9 mouse cellular contexts compared by ENCODE assay signal in genomic region chr3:126612748-126613509, GRCm38 (mm10). TPM values are rescaled to one million over a fixed set of nuclear protein-coding genes. Genes with fewer than 3 reads are reported as not detected.
DNase-seq lines count a peak whose midpoint lies in the region; ATAC-seq and TF ChIP-seq lines count a peak whose summit lies in the region.
"Had no signal": no experiment of that assay in that cellular context is flagged by ENCODE, and none has a peak within 500 bp of the region (broad histone marks: within the 10 kb centered on the region; RNA-seq: fewer than 3 reads in every experiment).

No protein-coding gene starts in this region.

- no peaks in the 10 kb centered on the region for H3K9me3 ChIP-seq in lung, postnatal 0 days (ENCODE audit: low read length)
- H3K9me3 ChIP-seq: hindbrain, embryonic 12.5 days had no signal

- intact Hi-C loops in left cerebral cortex, postnatal 36 days (cut with DNase I): no loop called here

- no peak overlapping the region for H3K27ac ChIP-seq in lung, postnatal 0 days (ENCODE audit: low read length)
- H3K27ac ChIP-seq: hindbrain, embryonic 12.5 days had no signal

- H3K36me3 ChIP-seq in lung, postnatal 0 days (ENCODE audit: insufficient read depth, low read length): no peaks in the 10 kb centered on the region
- H3K36me3 ChIP-seq: hindbrain, embryonic 12.5 days had no signal

- no peak for ATAC-seq in lung, postnatal 0 days
- peak; percentile 60 for ATAC-seq in megakaryocyte progenitor cell, adult 5-6 weeks (replicated peaks; ENCODE audit: poor library complexity)
- no peak for ATAC-seq in inflammation-experienced regulatory T-cells, adult 6 months

- peaks cover 29% of the 10 kb centered on the region for H3K4me1 ChIP-seq in lung, postnatal 0 days (ENCODE audit: insufficient read depth, low read depth, low read length)
- H3K4me1 ChIP-seq: hindbrain, embryonic 12.5 days had no signal

- no peaks in the 10 kb centered on the region for H3K27me3 ChIP-seq in lung, postnatal 0 days (replicated peaks; ENCODE audit: insufficient read depth, low read length)
- H3K27me3 ChIP-seq: hindbrain, embryonic 12.5 days had no signal

- no peak for TF ChIP-seq CTCF in lung, postnatal 0 days (IDR thresholded peaks at IDR 0.05)

- WGBS in lung, postnatal 0 days: 65% methylated on average over 4 of the region's 4 CpGs

- no peak for TF ChIP-seq EP300 in lung, postnatal 0 days (IDR thresholded peaks at IDR 0.05)

- H3K9ac ChIP-seq in lung, postnatal 0 days (replicated peaks; ENCODE audit: low read depth): no peak overlapping the region
- H3K9ac ChIP-seq: hindbrain, embryonic 12.5 days had no signal

- H3K4me3 ChIP-seq in lung, postnatal 0 days (ENCODE audit: low read depth, low read length): no peak overlapping the region
- H3K4me3 ChIP-seq: hindbrain, embryonic 12.5 days had no signal

- peak; percentile 49 to 63 for DNase-seq in cerebellum, adult 18-20 months
- no peak for DNase-seq in cerebellum, adult 8-10 months
- peak; percentile 50 for DNase-seq in lung, postnatal 0 days (ENCODE audit: low spot score)
- no peak for DNase-seq in lung, postnatal 10 days
- DNase-seq in brain, adult 2 months (ENCODE audit: low read depth, low spot score): peak; percentile 93
- DNase-seq in left cerebral cortex, postnatal 36 days (ENCODE audit: low spot score in 2 of 2): no peak

- H3K4me2 ChIP-seq in lung, postnatal 0 days (replicated peaks; ENCODE audit: low read depth, low read length): no peak overlapping the region
- H3K4me2 ChIP-seq: hindbrain, embryonic 12.5 days had no signal

RNA-seq across cellular contexts. Expression of gene Camk2d, which starts 16.8 kb away (rescaled TPM):
- polyA plus RNA-seq in lung, postnatal 0 days (2015; fragmentation: Nextera tagmentation; extraction: Ambion mirVana): 36.6 and 39.9 TPM in 2 replicates
- total RNA-seq in megakaryocyte progenitor cell, adult 5-6 weeks (2015): 12.7 and 16.9 TPM in 2 replicates
- 13.2 and 19.5 TPM in 2 replicates for total RNA-seq in megakaryocyte progenitor cell, adult 5-6 weeks (2017)
- 10 to 100 TPM; 57.4 to 90.2 (median 67.9) TPM for polyA plus RNA-seq in inflammation-experienced regulatory T-cells, adult 6 months (2017; shearing (Covaris generic))
- 100 to 1,000 TPM; 143 to 185 TPM for total RNA-seq in left cerebral cortex, postnatal 36 days (2021)

Comparison
In these comparisons a context has a peak if more than half of its experiments do, and no peak if none do; other contexts are left out.
1. DNase-seq: peak in cerebellum, adult 18-20 months (2 of 2), lung, postnatal 0 days (single experiment) and brain, adult 2 months (single experiment); none in cerebellum, adult 8-10 months (single experiment), lung, postnatal 10 days (single experiment) and left cerebral cortex, postnatal 36 days (0 of 2).
2. RNA of gene Camk2d, which starts 16.8 kb away (total RNA-seq): 143 to 185 TPM in left cerebral cortex, postnatal 36 days; 12.7 to 19.5 TPM in megakaryocyte progenitor cell, adult 5-6 weeks; every median in the first group is over 4 times any median in the second.